Mouse (Mus musculus): ENCODE measurements around the gene Gimap1. TPM values are rescaled to one million over a fixed set of nuclear protein-coding genes. Genes with fewer than 3 reads are reported as not detected.

The Gimap1 gene
- polyA plus RNA-seq (2015; fragmentation: Nextera tagmentation; extraction: Ambion mirVana): 30.4 and 35.0 TPM in 2 replicates

- 53% methylated on average over 15 of the region's 15 CpGs for WGBS
- H3K27ac ChIP-seq (ENCODE audit: low read length): peak within 1 kb of the TSS; percentile 80
- peaks cover 19% of the 10 kb centered on the region for H3K27me3 ChIP-seq (ENCODE audit: control insufficient read depth, insufficient read depth, low read length)
- H3K4me1 ChIP-seq (ENCODE audit: control insufficient read depth, insufficient read depth, low read length): peaks cover 10% of the 10 kb centered on the region
- ATAC-seq (replicated peaks; ENCODE audit: extremely low read depth, insufficient read depth, low FRiP score): peak; percentile 68
- H3K4me3 ChIP-seq (ENCODE audit: low read length): peak within 1 kb of the TSS; percentile 52
- H3K9ac ChIP-seq (ENCODE audit: low read length): peak within 1 kb of the TSS; percentile 56; the same call in 1 of the 2 replicates
- no peaks in the 10 kb centered on the region for H3K36me3 ChIP-seq (ENCODE audit: control insufficient read depth, insufficient read depth)
- H3K9me3 ChIP-seq (replicated peaks; ENCODE audit: control insufficient read depth, low read length): no peaks in the 10 kb centered on the region
- H3K4me2 ChIP-seq (ENCODE audit: low read depth, low read length): peak within 1 kb of the TSS; percentile 39
Observed at GRCm38 (mm10) chr6:48738961-48739779, at the start of gene Gimap1. Gene Gimap1 (plus strand): TSS chr6:48739054.

- no peaks in the 10 kb centered on the region for H3K36me3 ChIP-seq (ENCODE audit: control insufficient read depth, insufficient read depth)
- H3K27ac ChIP-seq (ENCODE audit: low read length): no peak overlapping the region
- no peak overlapping the region for H3K9ac ChIP-seq (ENCODE audit: low read length)
Observed at GRCm38 (mm10) chr6:48689320-48689719, 49.5 kb upstream of the Gimap1 start.

GRCm38 (mm10) chr6:48692962-48693361 lies 45.9 kb upstream of the Gimap1 start:
- Histone ChIP-seq H3K27ac (ENCODE audit: low read length) (no peak overlapping the region), H3K27me3 (ENCODE audit: control insufficient read depth, insufficient read depth, low read length) (no peaks in the 10 kb centered on the region), H3K4me2 (ENCODE audit: low read depth, low read length) (no peak overlapping the region), H3K9ac (ENCODE audit: low read length) (no peak overlapping the region), H3K9me3 (replicated peaks; ENCODE audit: control insufficient read depth, low read length) (no peaks in the 10 kb centered on the region), H3K36me3 (ENCODE audit: control insufficient read depth, insufficient read depth) (no peaks in the 10 kb centered on the region), H3K4me1 (ENCODE audit: control insufficient read depth, insufficient read depth, low read length) (no peaks in the 10 kb centered on the region), H3K4me3 (ENCODE audit: low read length) (no peak overlapping the region)
- no peak for ATAC-seq (replicated peaks; ENCODE audit: extremely low read depth, insufficient read depth, low FRiP score)
- 73% methylated on average over 6 of the region's 6 CpGs for WGBS

More at GRCm38 (mm10) chr6:48689320-48689719, 49.5 kb upstream of the Gimap1 start:
- Histone ChIP-seq H3K4me2 (ENCODE audit: low read depth, low read length) (no peak overlapping the region), H3K27me3 (ENCODE audit: control insufficient read depth, insufficient read depth, low read length) (no peaks in the 10 kb centered on the region), H3K4me1 (ENCODE audit: control insufficient read depth, insufficient read depth, low read length) (no peaks in the 10 kb centered on the region), H3K4me3 (ENCODE audit: low read length) (no peak overlapping the region), H3K9me3 (replicated peaks; ENCODE audit: control insufficient read depth, low read length) (no peaks in the 10 kb centered on the region)
- WGBS: 67% methylated on average over 2 of the region's 2 CpGs
- ATAC-seq (replicated peaks; ENCODE audit: extremely low read depth, insufficient read depth, low FRiP score): no peak

GRCm38 (mm10) chr6:48696830-48697554 lies 41.9 kb upstream of the Gimap1 start:
- no peak overlapping the region for H3K9ac ChIP-seq (ENCODE audit: low read length)
- H3K4me1 ChIP-seq (ENCODE audit: control insufficient read depth, insufficient read depth, low read length): no peaks in the 10 kb centered on the region
- H3K27ac ChIP-seq (ENCODE audit: low read length): peak overlapping the region; percentile 49
- peaks cover under 1% of the 10 kb centered on the region; the same call in 1 of the 2 replicates for H3K36me3 ChIP-seq (ENCODE audit: control insufficient read depth, insufficient read depth)
- no peaks in the 10 kb centered on the region for H3K27me3 ChIP-seq (ENCODE audit: control insufficient read depth, insufficient read depth, low read length)
- no peaks in the 10 kb centered on the region for H3K9me3 ChIP-seq (replicated peaks; ENCODE audit: control insufficient read depth, low read length)
- H3K4me3 ChIP-seq (ENCODE audit: low read length): no peak overlapping the region
- no peak for ATAC-seq (replicated peaks; ENCODE audit: extremely low read depth, insufficient read depth, low FRiP score)
- no peak overlapping the region for H3K4me2 ChIP-seq (ENCODE audit: low read depth, low read length)
- 72% methylated on average over 4 of the region's 4 CpGs for WGBS

- H3K4me3 ChIP-seq (ENCODE audit: low read length): no peak overlapping the region
- no peaks in the 10 kb centered on the region for H3K9me3 ChIP-seq (replicated peaks; ENCODE audit: control insufficient read depth, low read length)
- H3K36me3 ChIP-seq (ENCODE audit: control insufficient read depth, insufficient read depth): peaks cover 4% of the 10 kb centered on the region; the same call in 1 of the 2 replicates
- no peaks in the 10 kb centered on the region for H3K4me1 ChIP-seq (ENCODE audit: control insufficient read depth, insufficient read depth, low read length)
- no peaks in the 10 kb centered on the region for H3K27me3 ChIP-seq (ENCODE audit: control insufficient read depth, insufficient read depth, low read length)
- no peak overlapping the region for H3K9ac ChIP-seq (ENCODE audit: low read length)
- H3K4me2 ChIP-seq (ENCODE audit: low read depth, low read length): no peak overlapping the region
- no peak for ATAC-seq (replicated peaks; ENCODE audit: extremely low read depth, insufficient read depth, low FRiP score)
- peak overlapping the region; percentile 49 for H3K27ac ChIP-seq (ENCODE audit: low read length)
- WGBS: 45% methylated on average over 1 of the region's 1 CpGs
Observed at GRCm38 (mm10) chr6:48697555-48697930, 41.3 kb upstream of the Gimap1 start.

- Histone ChIP-seq H3K36me3 (ENCODE audit: control insufficient read depth, insufficient read depth) (peaks cover 4% of the 10 kb centered on the region; the same call in 1 of the 2 replicates), H3K4me3 (ENCODE audit: low read length) (no peak overlapping the region), H3K4me2 (ENCODE audit: low read depth, low read length) (no peak overlapping the region), H3K27me3 (ENCODE audit: control insufficient read depth, insufficient read depth, low read length) (no peaks in the 10 kb centered on the region), H3K9ac (ENCODE audit: low read length) (no peak overlapping the region), H3K9me3 (replicated peaks; ENCODE audit: control insufficient read depth, low read length) (no peaks in the 10 kb centered on the region), H3K4me1 (ENCODE audit: control insufficient read depth, insufficient read depth, low read length) (no peaks in the 10 kb centered on the region), H3K27ac (ENCODE audit: low read length) (peak overlapping the region; percentile 61)
- 79% methylated on average over 7 of the region's 7 CpGs for WGBS
- no peak for ATAC-seq (replicated peaks; ENCODE audit: extremely low read depth, insufficient read depth, low FRiP score)
Observed at GRCm38 (mm10) chr6:48698066-48698856, 40.6 kb upstream of the Gimap1 start.

- WGBS: 58% methylated on average over 3 of the region's 3 CpGs
- H3K4me3 ChIP-seq (ENCODE audit: low read length): no peak overlapping the region
- H3K27me3 ChIP-seq (ENCODE audit: control insufficient read depth, insufficient read depth, low read length): no peaks in the 10 kb centered on the region
- peak overlapping the region; percentile 61 for H3K27ac ChIP-seq (ENCODE audit: low read length)
- no peak overlapping the region for H3K9ac ChIP-seq (ENCODE audit: low read length)
- H3K4me1 ChIP-seq (ENCODE audit: control insufficient read depth, insufficient read depth, low read length): no peaks in the 10 kb centered on the region
- peaks cover 4% of the 10 kb centered on the region; the same call in 1 of the 2 replicates for H3K36me3 ChIP-seq (ENCODE audit: control insufficient read depth, insufficient read depth)
- no peak for ATAC-seq (replicated peaks; ENCODE audit: extremely low read depth, insufficient read depth, low FRiP score)
- no peak overlapping the region for H3K4me2 ChIP-seq (ENCODE audit: low read depth, low read length)
- no peaks in the 10 kb centered on the region for H3K9me3 ChIP-seq (replicated peaks; ENCODE audit: control insufficient read depth, low read length)
Observed at GRCm38 (mm10) chr6:48698888-48699287, 40.0 kb upstream of the Gimap1 start.

GRCm38 (mm10) chr6:48700251-48701075 lies 38.4 kb upstream of the Gimap1 start:
- Histone ChIP-seq H3K9me3 (replicated peaks; ENCODE audit: control insufficient read depth, low read length) (no peaks in the 10 kb centered on the region), H3K4me1 (ENCODE audit: control insufficient read depth, insufficient read depth, low read length) (no peaks in the 10 kb centered on the region), H3K36me3 (ENCODE audit: control insufficient read depth, insufficient read depth) (peaks cover 4% of the 10 kb centered on the region; the same call in 1 of the 2 replicates), H3K4me2 (ENCODE audit: low read depth, low read length) (no peak overlapping the region), H3K4me3 (ENCODE audit: low read length) (no peak overlapping the region), H3K27ac (ENCODE audit: low read length) (peak overlapping the region; percentile 83), H3K27me3 (ENCODE audit: control insufficient read depth, insufficient read depth, low read length) (no peaks in the 10 kb centered on the region), H3K9ac (ENCODE audit: low read length) (no peak overlapping the region)
- 39% methylated on average over 5 of the region's 5 CpGs for WGBS
- peak; percentile 82 for ATAC-seq (replicated peaks; ENCODE audit: extremely low read depth, insufficient read depth, low FRiP score)
